Mouse (Mus musculus): ENCODE results near the gene Nxph4.

Gene Nxph4

DNA sequence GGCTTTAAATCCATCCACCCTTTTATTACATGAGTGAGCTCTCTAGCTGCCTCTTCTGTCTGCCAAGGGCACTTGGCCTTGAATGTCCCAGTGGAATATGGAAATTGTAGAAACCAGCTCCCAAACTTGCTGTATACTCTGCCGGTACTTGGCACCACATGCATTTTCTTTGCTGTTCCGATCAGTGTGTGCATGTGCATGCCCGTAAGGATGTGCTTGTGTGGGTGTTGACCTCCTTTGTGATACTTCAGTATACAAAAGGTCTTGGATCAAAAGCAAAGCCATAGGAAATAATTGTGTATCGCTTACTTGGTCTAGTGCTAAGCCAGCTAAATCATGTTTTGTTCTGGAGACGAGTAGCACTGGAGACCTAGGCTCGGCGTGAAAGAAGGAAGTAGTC is 45.5 kb downstream of the Nxph4 start:
- no peak for DNase-seq (ENCODE audit: low spot score)

- DNase-seq (ENCODE audit: low spot score) = no peak
Observed at GRCm38 (mm10) chr10:127485235-127485634, 49.1 kb downstream of the Nxph4 start.

DNA sequence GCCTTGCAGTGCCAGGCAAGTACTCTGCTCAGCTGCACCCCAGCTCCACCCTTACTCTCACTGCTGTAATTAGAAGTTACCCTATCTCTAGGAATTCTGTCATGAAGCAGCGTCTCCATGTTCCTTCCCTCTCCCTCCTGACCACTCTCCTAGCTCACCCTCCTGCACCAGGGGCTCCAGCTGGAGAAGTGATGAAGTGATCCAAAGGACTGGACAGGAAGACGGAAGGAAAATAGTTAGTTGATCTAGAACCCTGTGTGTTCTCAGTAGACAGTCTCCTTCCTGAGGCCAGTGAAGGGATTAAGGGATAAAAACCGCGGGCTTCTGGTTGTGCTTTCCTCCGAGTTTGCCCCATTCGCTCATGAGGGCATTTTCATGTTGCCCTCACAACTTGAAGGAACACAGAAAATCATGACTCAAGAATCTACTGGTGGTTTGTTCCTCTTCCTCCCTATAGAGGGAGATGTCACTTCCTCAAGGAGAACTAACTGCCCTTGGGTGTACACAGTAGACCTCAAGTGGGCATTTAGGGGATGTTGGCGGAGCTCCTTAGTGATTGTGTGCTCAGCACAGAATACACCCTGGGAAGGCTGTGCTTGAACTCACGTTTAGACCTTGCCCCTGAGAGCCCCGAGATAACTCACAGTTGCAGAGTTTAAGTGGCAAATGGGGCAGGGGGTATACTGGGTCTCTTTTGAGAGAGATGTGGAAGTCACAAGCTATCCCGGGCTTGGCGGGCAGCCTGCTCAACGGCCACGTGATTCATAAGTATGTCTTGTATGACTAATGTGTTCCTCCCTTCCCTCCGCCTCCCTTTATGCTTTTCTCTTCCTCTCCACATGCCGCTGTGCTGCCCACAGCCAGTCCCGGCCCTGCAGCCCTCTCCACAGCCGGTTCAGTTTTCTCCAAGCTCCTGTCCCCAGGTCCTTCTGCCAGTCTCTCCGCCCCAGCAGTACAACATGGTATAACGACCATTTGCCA is 53.2 kb downstream of the Nxph4 start:
- DNase-seq (ENCODE audit: low spot score) = no peak

- DNase-seq (ENCODE audit: low spot score) = peak; percentile 13
Observed at GRCm38 (mm10) chr10:127479131-127479530, 55.2 kb downstream of the Nxph4 start.

- DNase-seq (ENCODE audit: low spot score) = no peak
Observed at GRCm38 (mm10) chr10:127477301-127477700, 57.1 kb downstream of the Nxph4 start.

GRCm38 (mm10) chr10:127476541-127476940 is 57.8 kb downstream of the Nxph4 start:
- DNase-seq (ENCODE audit: low spot score) = no peak
